Mouse (Mus musculus): Measurements from ENCODE around the gene Wbp1.
A peak's percentile ranks its signal among the peaks of the same experiment; 100 is the strongest.

GRCm38 (mm10) chr6:83137576-83137950, 16.2 kb upstream of the Wbp1 start:
- TF ChIP-seq CTCF (IDR thresholded peaks at IDR 0.05; ENCODE audit: low read depth) = 0 out of 2 replicates have a peak, but pooled peaks have one; percentile 11
- TF ChIP-seq EP300 (IDR thresholded peaks at IDR 0.05; ENCODE audit: low read depth) = no peak

All from heart, postnatal 0 days (tissue).